Mouse (Mus musculus): ENCODE data around the gene Fam117b.

DNA sequence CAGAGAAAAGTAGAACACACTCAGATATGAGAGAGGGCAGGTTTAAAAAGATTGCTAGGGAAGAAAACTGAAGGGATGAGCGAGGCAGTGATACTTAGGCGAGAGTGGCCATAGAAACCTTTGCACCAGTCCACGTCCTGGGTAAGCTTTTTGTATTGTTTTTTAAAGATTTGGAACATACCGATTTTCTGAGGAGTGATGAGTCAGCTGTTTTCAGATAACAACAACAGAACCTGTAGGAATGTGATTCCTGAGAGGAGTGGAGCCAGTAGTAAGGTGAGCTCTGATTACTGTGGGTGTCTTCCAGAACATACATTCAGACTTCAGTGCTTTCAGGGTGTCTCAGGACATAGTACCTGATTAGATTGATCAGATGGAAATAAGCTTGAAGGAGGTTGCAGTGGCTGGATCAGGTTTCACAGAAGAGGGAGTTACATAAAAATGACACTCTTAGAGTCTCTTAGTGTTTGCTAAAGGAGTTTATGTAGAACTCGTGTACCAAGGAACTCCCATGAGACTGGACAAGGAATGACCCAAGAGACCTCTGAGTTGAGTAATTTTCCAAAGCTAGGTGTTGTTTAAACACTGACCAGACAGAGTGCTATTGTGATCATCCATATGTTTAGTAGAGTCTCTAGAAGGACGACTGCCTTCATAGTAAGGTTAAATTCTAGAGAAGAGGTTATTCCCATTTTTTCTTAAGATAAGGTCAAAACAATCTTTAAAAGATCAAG is 29.4 kb downstream of the Fam117b start:
- TF ChIP-seq CTCF (IDR thresholded peaks at IDR 0.05; ENCODE audit: extremely low read depth, insufficient read depth, insufficient read length, insufficient replicate concordance): no peak
- TF ChIP-seq POLR2A (IDR thresholded peaks at IDR 0.05; ENCODE audit: low read depth, low read length): no peak

All from spleen, adult 2 months (tissue).